Mouse (Mus musculus) brain, embryonic 14.5 days (tissue): Measurements from ENCODE around the gene Gm4450.
"Not testable (repeated sequence)": the region's sequence is repeated elsewhere in the genome, so short reads cannot be mapped to it uniquely, and the experiment has no call there.

Source experiments
- CTCF ChIP-seq: fragments of 200-500 bp; IDR thresholded peaks from 2 replicates; pipeline ENCODE4 v1.5.1; 2012; ENCODE audit warnings: inconsistent platforms, mild to moderate bottlenecking, moderate library complexity, borderline replicate concordance; ENCODE audit not compliant: insufficient read depth, insufficient read length; ENCODE audit errors: extremely low read depth
- POLR2A ChIP-seq: fragments of 200-500 bp; IDR thresholded peaks from 2 replicates; pipeline ENCODE4 v1.6.1; 2012; ENCODE audit warnings: mild to moderate bottlenecking, inconsistent platforms, borderline replicate concordance; ENCODE audit not compliant: poor library complexity, insufficient read depth, insufficient read length, severe bottlenecking; ENCODE audit errors: extremely low read depth

- not testable (repeated sequence) for TF ChIP-seq CTCF, POLR2A
Observed at GRCm38 (mm10) chr3:98471057-98471456, 14.1 kb upstream of the Gm4450 start.
